8 mouse cellular contexts compared by ENCODE assay signal in the genomic region with DNA sequence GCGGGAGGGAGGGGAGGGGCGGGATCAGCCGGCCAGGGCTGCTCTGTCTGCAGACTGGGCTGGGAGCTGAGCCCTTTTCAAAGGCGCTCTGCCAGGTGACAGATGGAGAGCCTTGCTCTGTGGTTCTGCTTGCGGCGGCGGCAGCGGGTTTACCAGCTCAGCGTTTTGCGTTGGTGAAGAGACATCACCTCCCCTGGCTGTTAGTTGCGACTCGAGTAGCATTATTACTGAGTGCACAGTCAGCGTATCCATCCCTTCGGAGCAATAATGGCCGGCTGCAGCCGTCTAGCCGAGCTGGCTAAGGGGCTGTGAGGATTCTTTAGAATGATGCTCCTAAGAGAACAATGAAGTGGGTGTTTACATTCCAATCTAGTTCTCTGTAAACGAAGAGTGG. TPM values are rescaled to one million over a fixed set of nuclear protein-coding genes. Genes with fewer than 3 reads are reported as not detected.
DNase-seq lines count a peak whose midpoint lies in the region; ATAC-seq lines count a peak whose summit lies in the region.

No protein-coding gene starts in this region.

- H3K4me3 ChIP-seq in hindbrain, embryonic 11.5 days (ENCODE audit: low read depth, low read length): peak overlapping the region; percentile 32

- H3K27ac ChIP-seq in hindbrain, embryonic 11.5 days (ENCODE audit: low read depth, low read length): peak overlapping the region; percentile 93

- no peaks in the 10 kb centered on the region for H3K27me3 ChIP-seq in hindbrain, embryonic 11.5 days (ENCODE audit: control insufficient read depth, insufficient read depth, low read length)

- peaks cover 7% of the 10 kb centered on the region; the same call in 1 of the 2 replicates for H3K4me1 ChIP-seq in hindbrain, embryonic 11.5 days (replicated peaks; ENCODE audit: control insufficient read depth, insufficient read depth, low read length)

- H3K36me3 ChIP-seq in hindbrain, embryonic 11.5 days (ENCODE audit: control insufficient read depth, insufficient read depth, low read length): no peaks in the 10 kb centered on the region

- ATAC-seq in frontal cortex, adult (ENCODE audit: low TSS enrichment): peak; percentile 58
- peak; percentile 89 for ATAC-seq in hindbrain, embryonic 11.5 days (ENCODE audit: low FRiP score)

- H3K4me2 ChIP-seq in hindbrain, embryonic 11.5 days (replicated peaks; ENCODE audit: low read depth, low read length): peak overlapping the region; percentile 66

- under 1% methylated on average over 18 of the region's 18 CpGs for WGBS in hindbrain, embryonic 11.5 days

- H3K9ac ChIP-seq in hindbrain, embryonic 11.5 days (ENCODE audit: low read depth, low read length): peak overlapping the region; percentile 63

- H3K9me3 ChIP-seq in hindbrain, embryonic 11.5 days (ENCODE audit: control insufficient read depth, low read length): no peaks in the 10 kb centered on the region

- peak; percentile 87 for DNase-seq in NIH3T3 (ENCODE audit: low read depth)
- DNase-seq in cerebellum, adult 8-10 months: peak; percentile 93
- DNase-seq in hindbrain, embryonic 11.5 days (ENCODE audit: low spot score): peak; percentile 77
- peak; percentile 56 to 80 for DNase-seq in left cerebral cortex, adult 8-10 months (ENCODE audit: low spot score in 2 of 2)
- DNase-seq in mesoderm, embryonic 11.5 days (ENCODE audit: low read depth, low spot score): peak; percentile 65
- DNase-seq in right cerebral cortex, postnatal 36 days (ENCODE audit: low spot score in 2 of 2): peak; percentile 65 to 73
- DNase-seq in Muller cell, postnatal 12 days (ENCODE audit: inconsistent ontology term): no peak

RNA-seq across cellular contexts. Expression of a gene that starts 0.7 kb away (rescaled TPM):
- 0.85 and 1.4 TPM in 2 replicates for polyA plus RNA-seq in hindbrain, embryonic 11.5 days (2014; fragmentation: Nextera tagmentation; extraction: Ambion mirVana)
- total RNA-seq in left cerebral cortex, adult 8-10 months (2022): 1 to 10 TPM in 1 of 4 experiments, under 1 TPM in 3; 0.32 to 1.6 (median 0.80) TPM

RNA-seq across cellular contexts. Expression of a gene that starts 28.6 kb away (rescaled TPM):
- 0.25 and 0.80 TPM in 2 replicates for polyA plus RNA-seq in hindbrain, embryonic 11.5 days (2014; fragmentation: Nextera tagmentation; extraction: Ambion mirVana)
- total RNA-seq in left cerebral cortex, adult 8-10 months (2022): 10 to 100 TPM; 12.1 to 17.6 (median 15.0) TPM
